Mouse (Mus musculus): ENCODE data around the gene Sytl1.

GRCm38 (mm10) chr4:133213268-133213590 lies 49.7 kb downstream of the Sytl1 start:
- TF ChIP-seq CTCF (IDR thresholded peaks at IDR 0.05; ENCODE audit: low read depth) (no peak), EP300 (IDR thresholded peaks at IDR 0.05; ENCODE audit: low read depth) (no peak)

All from heart, postnatal 0 days (tissue).